In the genomic region with DNA sequence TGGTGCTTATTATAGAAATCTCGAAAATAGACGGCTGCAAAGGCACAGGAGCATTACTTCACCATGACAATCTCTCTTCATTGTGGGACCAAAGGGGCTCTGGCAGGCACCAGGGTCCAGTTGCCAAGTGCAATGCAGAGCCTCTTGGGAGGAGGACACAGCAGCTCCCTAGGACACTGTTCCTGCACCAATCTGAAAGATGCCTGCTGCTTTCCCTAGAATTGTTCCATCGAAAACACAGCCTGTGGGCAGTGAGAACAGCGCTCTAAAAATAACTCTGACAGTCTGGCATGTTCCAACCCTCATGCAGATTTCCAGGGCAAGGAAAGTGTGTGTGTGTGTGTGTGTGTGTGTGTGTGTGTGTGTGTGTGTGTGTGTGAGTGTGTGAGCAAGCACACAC, we compare ENCODE assay signal across 17 mouse cellular contexts.
DNase-seq lines count a peak whose midpoint lies in the region; ATAC-seq and TF ChIP-seq lines count a peak whose summit lies in the region.
"Had no signal": no experiment of that assay in that cellular context is flagged by ENCODE, and none has a peak within 500 bp of the region (broad histone marks: within the 10 kb centered on the region; RNA-seq: fewer than 3 reads in every experiment).

No protein-coding gene starts in this region.

- H3K9me3 ChIP-seq in forebrain, embryonic 15.5 days, result no peaks in the 10 kb centered on the region
- H3K9me3 ChIP-seq in forebrain, embryonic 13.5 days (replicated peaks), result no peaks in the 10 kb centered on the region
- no peaks in the 10 kb centered on the region for H3K9me3 ChIP-seq in heart, embryonic 15.5 days (replicated peaks)
- H3K9me3 ChIP-seq in midbrain, postnatal 0 days (ENCODE audit: low read length), result no peaks in the 10 kb centered on the region
- H3K9me3 ChIP-seq in midbrain, embryonic 16.5 days (replicated peaks; ENCODE audit: control insufficient read depth, low read length, poor library complexity, severe bottlenecking), result no peaks in the 10 kb centered on the region
- H3K9me3 ChIP-seq: intestine, embryonic 15.5 days; limb, embryonic 12.5 days; liver, embryonic 15.5 days; midbrain, embryonic 13.5 days; neural tube, embryonic 12.5 days had no signal

- H3K4me2 ChIP-seq in forebrain, embryonic 15.5 days (replicated peaks), result no peak overlapping the region
- H3K4me2 ChIP-seq in forebrain, embryonic 13.5 days, result no peak overlapping the region
- no peak overlapping the region for H3K4me2 ChIP-seq in heart, embryonic 15.5 days
- H3K4me2 ChIP-seq in midbrain, postnatal 0 days (ENCODE audit: low read depth, low read length, poor library complexity, severe bottlenecking), result no peak overlapping the region
- H3K4me2 ChIP-seq in midbrain, embryonic 16.5 days (ENCODE audit: low read length), result no peak overlapping the region
- H3K4me2 ChIP-seq: intestine, embryonic 15.5 days; limb, embryonic 12.5 days; liver, embryonic 15.5 days; midbrain, embryonic 13.5 days; neural tube, embryonic 12.5 days had no signal

- no peaks in the 10 kb centered on the region for H3K36me3 ChIP-seq in forebrain, embryonic 15.5 days
- 0 out of 2 replicates have a peak, but pooled peaks cover 4% of the 10 kb centered on the region for H3K36me3 ChIP-seq in forebrain, embryonic 13.5 days (ENCODE audit: poor library complexity, severe bottlenecking)
- no peaks in the 10 kb centered on the region for H3K36me3 ChIP-seq in heart, embryonic 15.5 days
- no peaks in the 10 kb centered on the region for H3K36me3 ChIP-seq in midbrain, postnatal 0 days (ENCODE audit: insufficient read depth, low read length)
- no peaks in the 10 kb centered on the region for H3K36me3 ChIP-seq in midbrain, embryonic 16.5 days (ENCODE audit: control insufficient read depth, insufficient read depth, low read length)
- H3K36me3 ChIP-seq: intestine, embryonic 15.5 days; limb, embryonic 12.5 days; liver, embryonic 15.5 days; midbrain, embryonic 13.5 days; neural tube, embryonic 12.5 days had no signal

- H3K4me3 ChIP-seq in forebrain, embryonic 15.5 days, result no peak overlapping the region
- H3K4me3 ChIP-seq in forebrain, embryonic 13.5 days, result no peak overlapping the region
- no peak overlapping the region for H3K4me3 ChIP-seq in heart, embryonic 15.5 days
- H3K4me3 ChIP-seq in midbrain, postnatal 0 days (ENCODE audit: low read depth, low read length), result no peak overlapping the region
- no peak overlapping the region for H3K4me3 ChIP-seq in midbrain, embryonic 16.5 days (ENCODE audit: low read depth, low read length)
- H3K4me3 ChIP-seq: intestine, embryonic 15.5 days; limb, embryonic 12.5 days; liver, embryonic 15.5 days; midbrain, embryonic 13.5 days; neural tube, embryonic 12.5 days had no signal

- H3K27me3 ChIP-seq in forebrain, embryonic 15.5 days, result no peaks in the 10 kb centered on the region
- H3K27me3 ChIP-seq in forebrain, embryonic 13.5 days, result no peaks in the 10 kb centered on the region
- no peaks in the 10 kb centered on the region for H3K27me3 ChIP-seq in heart, embryonic 15.5 days
- peaks cover 3% of the 10 kb centered on the region; the same call in 1 of the 2 replicates for H3K27me3 ChIP-seq in midbrain, postnatal 0 days (ENCODE audit: insufficient read depth, low read length)
- H3K27me3 ChIP-seq in midbrain, embryonic 16.5 days (ENCODE audit: control insufficient read depth, insufficient read depth, low read depth, low read length), result peaks cover 7% of the 10 kb centered on the region
- H3K27me3 ChIP-seq: intestine, embryonic 15.5 days; liver, embryonic 15.5 days; neural tube, embryonic 12.5 days had no signal

- H3K4me1 ChIP-seq in forebrain, embryonic 15.5 days, result peaks cover 5% of the 10 kb centered on the region
- no peaks in the 10 kb centered on the region for H3K4me1 ChIP-seq in forebrain, embryonic 13.5 days
- peaks cover 10% of the 10 kb centered on the region for H3K4me1 ChIP-seq in heart, embryonic 15.5 days (replicated peaks)
- H3K4me1 ChIP-seq in midbrain, postnatal 0 days (ENCODE audit: insufficient read depth, low read length), result no peaks in the 10 kb centered on the region
- H3K4me1 ChIP-seq in midbrain, embryonic 16.5 days (ENCODE audit: control insufficient read depth, insufficient read depth, low read length), result no peaks in the 10 kb centered on the region
- H3K4me1 ChIP-seq: intestine, embryonic 15.5 days; limb, embryonic 12.5 days; liver, embryonic 15.5 days; midbrain, embryonic 13.5 days; neural tube, embryonic 12.5 days had no signal

- no peak for DNase-seq in heart, postnatal 14 days
- peak; percentile 21 for DNase-seq in midbrain, postnatal 0 days (ENCODE audit: low spot score)
- peak; percentile 58 for DNase-seq in telencephalon, adult 2 months (ENCODE audit: low read depth, low spot score)
- DNase-seq: adrenal gland, adult 8-10 months; embryo, embryonic 11 days; kidney, postnatal 10 days; retina, postnatal 1 day had no signal

- 69% methylated on average over 4 of the region's 4 CpGs for WGBS in forebrain, embryonic 15.5 days
- 79% methylated on average over 4 of the region's 4 CpGs for WGBS in forebrain, embryonic 13.5 days
- WGBS in heart, embryonic 15.5 days, result 49% methylated on average over 4 of the region's 4 CpGs
- WGBS in midbrain, postnatal 0 days, result 58% methylated on average over 4 of the region's 4 CpGs
- WGBS in midbrain, embryonic 16.5 days, result 63% methylated on average over 4 of the region's 4 CpGs

- ATAC-seq in forebrain, embryonic 15.5 days (replicated peaks), result peak; percentile 26; the same call in 1 of the 2 replicates
- no peak; the same call in 1 of the 2 replicates for ATAC-seq in forebrain, embryonic 13.5 days
- peak; percentile 66 for ATAC-seq in heart, embryonic 15.5 days (replicated peaks; ENCODE audit: insufficient number of reproducible peaks, insufficient read depth, low FRiP score, low read depth)
- no peak for ATAC-seq in midbrain, postnatal 0 days (ENCODE audit: low FRiP score)
- ATAC-seq in midbrain, embryonic 16.5 days, result no peak
- ATAC-seq: intestine, embryonic 15.5 days; midbrain, embryonic 13.5 days had no signal

- no peak overlapping the region for H3K9ac ChIP-seq in forebrain, embryonic 15.5 days (replicated peaks)
- no peak overlapping the region for H3K9ac ChIP-seq in forebrain, embryonic 13.5 days
- no peak overlapping the region for H3K9ac ChIP-seq in heart, embryonic 15.5 days
- no peak overlapping the region for H3K9ac ChIP-seq in midbrain, postnatal 0 days (replicated peaks; ENCODE audit: low read length, poor library complexity, severe bottlenecking)
- H3K9ac ChIP-seq in midbrain, embryonic 16.5 days (ENCODE audit: low read depth, low read length), result no peak overlapping the region
- H3K9ac ChIP-seq: intestine, embryonic 15.5 days; limb, embryonic 12.5 days; liver, embryonic 15.5 days; midbrain, embryonic 13.5 days; neural tube, embryonic 12.5 days had no signal

- H3K27ac ChIP-seq in forebrain, embryonic 15.5 days (replicated peaks), result peak overlapping the region; percentile 52
- H3K27ac ChIP-seq in forebrain, embryonic 13.5 days, result no peak overlapping the region
- peak overlapping the region; percentile 90 for H3K27ac ChIP-seq in heart, embryonic 15.5 days
- H3K27ac ChIP-seq in midbrain, postnatal 0 days (ENCODE audit: low read depth, low read length), result no peak overlapping the region
- no peak overlapping the region for H3K27ac ChIP-seq in midbrain, embryonic 16.5 days (ENCODE audit: low read length)
- H3K27ac ChIP-seq: intestine, embryonic 15.5 days; limb, embryonic 12.5 days; liver, embryonic 15.5 days; macrophage; midbrain, embryonic 13.5 days; neural tube, embryonic 12.5 days had no signal

- intact Hi-C loops in heart, postnatal 14 days (cut with DNase I), result loop anchor here (10.0 kb wide), 1 partner anchor 176 kb away; the partner anchor contains the start of gene Rs1

- TF ChIP-seq CTCF in midbrain, postnatal 0 days (IDR thresholded peaks at IDR 0.05), result no peak

Comparison
In these comparisons a context has a peak if more than half of its experiments do, and no peak if none do; other contexts are left out.
1. ATAC-seq: peak in forebrain, embryonic 15.5 days (single experiment) and heart, embryonic 15.5 days (single experiment); none in forebrain, embryonic 13.5 days (single experiment), midbrain, postnatal 0 days (single experiment) and midbrain, embryonic 16.5 days (single experiment).
2. H3K27ac ChIP-seq: peak in forebrain, embryonic 15.5 days (single experiment) and heart, embryonic 15.5 days (single experiment); none in forebrain, embryonic 13.5 days (single experiment), midbrain, postnatal 0 days (single experiment) and midbrain, embryonic 16.5 days (single experiment).
3. DNase-seq: peak in midbrain, postnatal 0 days (single experiment) and telencephalon, adult 2 months (single experiment); none in heart, postnatal 14 days (0 of 2).